Mouse (Mus musculus): ENCODE results near the gene Olfr228. TPM values are rescaled to one million over a fixed set of nuclear protein-coding genes. Genes with fewer than 3 reads are reported as not detected.
"Not testable (repeated sequence)": the region's sequence is repeated elsewhere in the genome, so short reads cannot be mapped to it uniquely, and the experiment has no call there.

The Olfr228 gene
- not detected in 2 replicates for polyA plus RNA-seq (2014; fragmentation: Nextera tagmentation; extraction: Ambion mirVana)

- ATAC-seq (ENCODE audit: insufficient number of reproducible peaks, low FRiP score, low TSS enrichment, low read depth) = no peak
- no peak within 1 kb of the TSS for H3K4me2 ChIP-seq (ENCODE audit: low read depth, severe bottlenecking)
- H3K27me3 ChIP-seq (ENCODE audit: control insufficient read depth, insufficient read depth, low read length) = no peaks in the 10 kb centered on the region
- no peak within 1 kb of the TSS for H3K4me3 ChIP-seq (ENCODE audit: low read depth, low read length)
- 43% methylated on average over 1 of the region's 1 CpGs for WGBS
- H3K4me1 ChIP-seq (ENCODE audit: control insufficient read depth, insufficient read depth, low read length) = no peaks in the 10 kb centered on the region
- H3K27ac ChIP-seq (replicated peaks; ENCODE audit: low read depth, low read length) = no peak within 1 kb of the TSS
- H3K9me3 ChIP-seq (ENCODE audit: control insufficient read depth, low read length) = no peaks in the 10 kb centered on the region
- no peak within 1 kb of the TSS for H3K9ac ChIP-seq (ENCODE audit: low read length)
- DNase-seq (ENCODE audit: low spot score) = no peak
- no peaks in the 10 kb centered on the region for H3K36me3 ChIP-seq (ENCODE audit: control insufficient read depth, insufficient read depth, low read length)
Observed at GRCm38 (mm10) chr2:86487286-86487685, at the start of gene Olfr228. Olfr228 (minus strand) TSS chr2:86487386.

GRCm38 (mm10) chr2:86530991-86531390, 43.8 kb upstream of the Olfr228 start:
- 74% methylated on average over 1 of the region's 1 CpGs for WGBS
- no peak for DNase-seq (ENCODE audit: low spot score)
- Histone ChIP-seq H3K4me2 (ENCODE audit: low read depth, severe bottlenecking) (no peak overlapping the region), H3K4me1 (ENCODE audit: control insufficient read depth, insufficient read depth, low read length) (no peaks in the 10 kb centered on the region), H3K27me3 (ENCODE audit: control insufficient read depth, insufficient read depth, low read length) (no peaks in the 10 kb centered on the region), H3K27ac (replicated peaks; ENCODE audit: low read depth, low read length) (no peak overlapping the region), H3K9ac (ENCODE audit: low read length) (no peak overlapping the region), H3K36me3 (ENCODE audit: control insufficient read depth, insufficient read depth, low read length) (no peaks in the 10 kb centered on the region), H3K4me3 (ENCODE audit: low read depth, low read length) (no peak overlapping the region), H3K9me3 (ENCODE audit: control insufficient read depth, low read length) (no peaks in the 10 kb centered on the region)
- ATAC-seq (ENCODE audit: insufficient number of reproducible peaks, low FRiP score, low TSS enrichment, low read depth) = no peak

- H3K4me3 ChIP-seq (ENCODE audit: low read depth, low read length) = no peak within 1 kb of the TSS
- H3K9me3 ChIP-seq (ENCODE audit: control insufficient read depth, low read length) = no peaks in the 10 kb centered on the region
- no peak within 1 kb of the TSS for H3K27ac ChIP-seq (replicated peaks; ENCODE audit: low read depth, low read length)
- no peak for ATAC-seq (ENCODE audit: insufficient number of reproducible peaks, low FRiP score, low TSS enrichment, low read depth)
- H3K27me3 ChIP-seq (ENCODE audit: control insufficient read depth, insufficient read depth, low read length) = no peaks in the 10 kb centered on the region
- H3K4me1 ChIP-seq (ENCODE audit: control insufficient read depth, insufficient read depth, low read length) = no peaks in the 10 kb centered on the region
- 93% methylated on average over 1 of the region's 1 CpGs for WGBS
- H3K36me3 ChIP-seq (ENCODE audit: control insufficient read depth, insufficient read depth, low read length) = no peaks in the 10 kb centered on the region
- H3K4me2 ChIP-seq (ENCODE audit: low read depth, severe bottlenecking) = no peak within 1 kb of the TSS
- H3K9ac ChIP-seq (ENCODE audit: low read length) = no peak within 1 kb of the TSS
- no peak for DNase-seq (ENCODE audit: low spot score)
Observed at GRCm38 (mm10) chr2:86508161-86508560, 21.0 kb upstream of the Olfr228 start, which contains the start of gene Olfr1076. Olfr1076 (plus strand) TSS chr2:86508461.

GRCm38 (mm10) chr2:86464442-86465109, 22.6 kb downstream of the Olfr228 start:
- Histone ChIP-seq H3K9me3 (ENCODE audit: control insufficient read depth, low read length) (no peaks in the 10 kb centered on the region), H3K9ac (ENCODE audit: low read length) (no peak overlapping the region), H3K4me1 (ENCODE audit: control insufficient read depth, insufficient read depth, low read length) (no peaks in the 10 kb centered on the region), H3K4me2 (ENCODE audit: low read depth, severe bottlenecking) (no peak overlapping the region), H3K27me3 (ENCODE audit: control insufficient read depth, insufficient read depth, low read length) (no peaks in the 10 kb centered on the region), H3K4me3 (ENCODE audit: low read depth, low read length) (no peak overlapping the region), H3K36me3 (ENCODE audit: control insufficient read depth, insufficient read depth, low read length) (no peaks in the 10 kb centered on the region), H3K27ac (replicated peaks; ENCODE audit: low read depth, low read length) (no peak overlapping the region)
- 42% methylated on average over 10 of the region's 10 CpGs for WGBS
- ATAC-seq (ENCODE audit: insufficient number of reproducible peaks, low FRiP score, low TSS enrichment, low read depth) (0 out of 2 replicates have a peak, but pooled peaks have one; percentile 54), DNase-seq (ENCODE audit: low spot score) (peak; percentile 70)

GRCm38 (mm10) chr2:86460434-86460833, 26.8 kb downstream of the Olfr228 start:
- DNase-seq (ENCODE audit: low spot score) = no peak
- Histone ChIP-seq H3K27ac (replicated peaks; ENCODE audit: low read depth, low read length) (no peak overlapping the region), H3K4me2 (ENCODE audit: low read depth, severe bottlenecking) (no peak overlapping the region), H3K4me1 (ENCODE audit: control insufficient read depth, insufficient read depth, low read length) (no peaks in the 10 kb centered on the region), H3K36me3 (ENCODE audit: control insufficient read depth, insufficient read depth, low read length) (no peaks in the 10 kb centered on the region), H3K27me3 (ENCODE audit: control insufficient read depth, insufficient read depth, low read length) (no peaks in the 10 kb centered on the region), H3K4me3 (ENCODE audit: low read depth, low read length) (no peak overlapping the region), H3K9ac (ENCODE audit: low read length) (no peak overlapping the region), H3K9me3 (ENCODE audit: control insufficient read depth, low read length) (no peaks in the 10 kb centered on the region)
- 95% methylated on average over 1 of the region's 1 CpGs for WGBS
- ATAC-seq (ENCODE audit: insufficient number of reproducible peaks, low FRiP score, low TSS enrichment, low read depth) = no peak

- no peaks in the 10 kb centered on the region for H3K27me3 ChIP-seq (ENCODE audit: control insufficient read depth, insufficient read depth, low read length)
- no peak within 1 kb of the TSS for H3K4me3 ChIP-seq (ENCODE audit: low read depth, low read length)
- DNase-seq (ENCODE audit: low spot score) (no peak), ATAC-seq (ENCODE audit: insufficient number of reproducible peaks, low FRiP score, low TSS enrichment, low read depth) (no peak)
- H3K9me3 ChIP-seq (ENCODE audit: control insufficient read depth, low read length) = no peaks in the 10 kb centered on the region
- H3K27ac ChIP-seq (replicated peaks; ENCODE audit: low read depth, low read length) = no peak within 1 kb of the TSS
- H3K4me1 ChIP-seq (ENCODE audit: control insufficient read depth, insufficient read depth, low read length) = no peaks in the 10 kb centered on the region
- H3K9ac ChIP-seq (ENCODE audit: low read length) = no peak within 1 kb of the TSS
- H3K4me2 ChIP-seq (ENCODE audit: low read depth, severe bottlenecking) = no peak within 1 kb of the TSS
- WGBS = 86% methylated on average over 1 of the region's 1 CpGs
- no peaks in the 10 kb centered on the region for H3K36me3 ChIP-seq (ENCODE audit: control insufficient read depth, insufficient read depth, low read length)
Observed at GRCm38 (mm10) chr2:86456169-86456568, 31.0 kb downstream of the Olfr228 start, which contains the start of gene Olfr1066. Olfr1066 (minus strand) TSS chr2:86456269.

GRCm38 (mm10) chr2:86450491-86450890, 36.7 kb downstream of the Olfr228 start, which contains the start of gene Olfr1065:
Olfr1065 (minus strand) TSS chr2:86450591.
- H3K27me3 ChIP-seq (ENCODE audit: control insufficient read depth, insufficient read depth, low read length); H3K27ac ChIP-seq (replicated peaks; ENCODE audit: low read depth, low read length); DNase-seq (ENCODE audit: low spot score); ATAC-seq (ENCODE audit: insufficient number of reproducible peaks, low FRiP score, low TSS enrichment, low read depth); H3K9ac ChIP-seq (ENCODE audit: low read length); H3K4me3 ChIP-seq (ENCODE audit: low read depth, low read length); H3K4me2 ChIP-seq (ENCODE audit: low read depth, severe bottlenecking); H3K9me3 ChIP-seq (ENCODE audit: control insufficient read depth, low read length); H3K36me3 ChIP-seq (ENCODE audit: control insufficient read depth, insufficient read depth, low read length); H3K4me1 ChIP-seq (ENCODE audit: control insufficient read depth, insufficient read depth, low read length): not testable (repeated sequence)
- WGBS = no CpG with 5 or more reads among the region's 1 CpGs

- H3K4me3 ChIP-seq (ENCODE audit: low read depth, low read length); H3K9me3 ChIP-seq (ENCODE audit: control insufficient read depth, low read length); H3K4me2 ChIP-seq (ENCODE audit: low read depth, severe bottlenecking); H3K27ac ChIP-seq (replicated peaks; ENCODE audit: low read depth, low read length); H3K36me3 ChIP-seq (ENCODE audit: control insufficient read depth, insufficient read depth, low read length); ATAC-seq (ENCODE audit: insufficient number of reproducible peaks, low FRiP score, low TSS enrichment, low read depth); DNase-seq (ENCODE audit: low spot score); H3K9ac ChIP-seq (ENCODE audit: low read length); H3K27me3 ChIP-seq (ENCODE audit: control insufficient read depth, insufficient read depth, low read length); H3K4me1 ChIP-seq (ENCODE audit: control insufficient read depth, insufficient read depth, low read length): not testable (repeated sequence)
- 85% methylated on average over 1 of the region's 1 CpGs for WGBS
Observed at GRCm38 (mm10) chr2:86442101-86442500, 45.1 kb downstream of the Olfr228 start.
